Mouse (Mus musculus): Measurements from ENCODE around the gene Il16. TPM values are rescaled to one million over a fixed set of nuclear protein-coding genes. Genes with fewer than 3 reads are reported as not detected.

Gene Il16
- polyA plus RNA-seq, 2 experiments: 5.8 to 6.6 TPM

DNA sequence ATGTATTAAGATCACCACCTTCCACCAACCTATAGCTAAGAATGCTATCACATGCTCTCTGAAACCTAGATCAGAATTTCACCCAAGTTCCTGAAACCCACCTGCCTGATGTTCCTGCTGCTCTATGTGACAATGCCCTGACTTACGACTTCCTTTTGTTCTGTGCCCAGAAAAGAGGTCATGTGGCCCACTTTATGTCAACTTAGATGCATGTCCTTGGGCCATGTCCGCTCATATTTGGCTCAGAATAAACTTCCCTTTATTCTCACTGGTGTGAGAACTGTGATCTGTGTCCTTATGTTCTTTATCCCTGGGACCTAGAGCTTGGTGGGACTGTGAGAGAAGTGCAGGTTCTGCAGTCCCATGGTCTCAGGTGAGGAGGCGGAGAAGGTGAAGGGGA is 68.2 kb downstream of the Il16 start:
- no peak for ATAC-seq (ENCODE audit: low FRiP score, low read depth)

GRCm38 (mm10) chr7:83675545-83676254 is 69.8 kb downstream of the Il16 start:
- peak; percentile 46 for DNase-seq (ENCODE audit: low spot score)
- no peak overlapping the region for H3K9ac ChIP-seq (ENCODE audit: low read depth, low read length, severe bottlenecking)
- H3K4me2 ChIP-seq (replicated peaks; ENCODE audit: low read depth, low read length, severe bottlenecking): no peak overlapping the region
- no peaks in the 10 kb centered on the region for H3K9me3 ChIP-seq (ENCODE audit: control insufficient read depth, low read length)
- H3K27me3 ChIP-seq (ENCODE audit: control insufficient read depth, insufficient read depth, low read length): no peaks in the 10 kb centered on the region
- H3K36me3 ChIP-seq (ENCODE audit: control insufficient read depth, insufficient read depth, low read length): 0 out of 2 replicates have a peak, but pooled peaks cover 2% of the 10 kb centered on the region
- WGBS: 33% methylated on average over 5 of the region's 5 CpGs
- ATAC-seq (ENCODE audit: low FRiP score, low read depth): no peak
- no peak overlapping the region for H3K4me3 ChIP-seq (replicated peaks; ENCODE audit: low read length)
- no peak overlapping the region for H3K27ac ChIP-seq (replicated peaks; ENCODE audit: low read depth, low read length)
- H3K4me1 ChIP-seq (ENCODE audit: control insufficient read depth, insufficient read depth, low read length): no peaks in the 10 kb centered on the region
- no peak for TF ChIP-seq POLR2A (IDR thresholded peaks at IDR 0.05; ENCODE audit: borderline replicate concordance, extremely low read depth, insufficient read depth, insufficient read length)

More for the DNA sequence above, 68.2 kb downstream of the Il16 start:
- Histone ChIP-seq H3K4me2 (replicated peaks; ENCODE audit: low read depth, low read length, severe bottlenecking) (no peak overlapping the region), H3K4me1 (ENCODE audit: control insufficient read depth, insufficient read depth, low read length) (no peaks in the 10 kb centered on the region), H3K27me3 (ENCODE audit: control insufficient read depth, insufficient read depth, low read length) (no peaks in the 10 kb centered on the region), H3K9ac (ENCODE audit: low read depth, low read length, severe bottlenecking) (no peak overlapping the region), H3K4me3 (replicated peaks; ENCODE audit: low read length) (no peak overlapping the region), H3K27ac (replicated peaks; ENCODE audit: low read depth, low read length) (no peak overlapping the region), H3K36me3 (ENCODE audit: control insufficient read depth, insufficient read depth, low read length) (0 out of 2 replicates have a peak, but pooled peaks cover 3% of the 10 kb centered on the region), H3K9me3 (ENCODE audit: control insufficient read depth, low read length) (no peaks in the 10 kb centered on the region)
- no peak for DNase-seq (ENCODE audit: low spot score)
- no peak for TF ChIP-seq POLR2A (IDR thresholded peaks at IDR 0.05; ENCODE audit: borderline replicate concordance, extremely low read depth, insufficient read depth, insufficient read length)
- WGBS: 81% methylated on average over 3 of the region's 3 CpGs

GRCm38 (mm10) chr7:83671573-83671972 is 74.0 kb downstream of the Il16 start:
- no peak overlapping the region for H3K27ac ChIP-seq (replicated peaks; ENCODE audit: low read depth, low read length)
- DNase-seq (ENCODE audit: low spot score): no peak
- no peaks in the 10 kb centered on the region for H3K36me3 ChIP-seq (ENCODE audit: control insufficient read depth, insufficient read depth, low read length)
- ATAC-seq (ENCODE audit: low FRiP score, low read depth): no peak
- no peak overlapping the region for H3K9ac ChIP-seq (ENCODE audit: low read depth, low read length, severe bottlenecking)
- H3K27me3 ChIP-seq (ENCODE audit: control insufficient read depth, insufficient read depth, low read length): no peaks in the 10 kb centered on the region
- 86% methylated on average over 6 of the region's 6 CpGs for WGBS
- H3K4me1 ChIP-seq (ENCODE audit: control insufficient read depth, insufficient read depth, low read length): no peaks in the 10 kb centered on the region
- H3K4me3 ChIP-seq (replicated peaks; ENCODE audit: low read length): no peak overlapping the region
- no peak overlapping the region for H3K4me2 ChIP-seq (replicated peaks; ENCODE audit: low read depth, low read length, severe bottlenecking)
- H3K9me3 ChIP-seq (ENCODE audit: control insufficient read depth, low read length): no peaks in the 10 kb centered on the region
- no peak for TF ChIP-seq POLR2A (IDR thresholded peaks at IDR 0.05; ENCODE audit: borderline replicate concordance, extremely low read depth, insufficient read depth, insufficient read length)

DNA sequence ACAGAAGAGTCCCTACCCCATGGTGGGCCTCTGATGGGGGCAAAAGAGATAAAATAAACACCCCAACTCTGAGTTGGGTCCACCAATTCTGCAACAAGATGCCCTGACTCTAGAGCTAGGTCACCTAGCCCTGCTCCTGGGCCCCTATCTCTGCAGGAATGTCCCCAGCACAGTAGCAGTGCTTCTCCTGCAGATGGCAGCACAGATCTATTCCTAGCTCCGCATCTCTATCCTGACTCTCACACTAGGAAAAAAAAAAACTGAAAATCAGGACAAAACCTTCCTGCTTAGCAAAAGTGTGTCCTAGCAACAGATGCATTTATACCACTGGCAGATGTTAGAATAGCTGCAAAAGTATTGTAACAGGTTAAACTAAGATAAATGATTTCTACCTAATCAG is 76.8 kb downstream of the Il16 start:
- Histone ChIP-seq H3K9me3 (ENCODE audit: control insufficient read depth, low read length) (no peaks in the 10 kb centered on the region), H3K27me3 (ENCODE audit: control insufficient read depth, insufficient read depth, low read length) (no peaks in the 10 kb centered on the region), H3K4me1 (ENCODE audit: control insufficient read depth, insufficient read depth, low read length) (no peaks in the 10 kb centered on the region), H3K36me3 (ENCODE audit: control insufficient read depth, insufficient read depth, low read length) (no peaks in the 10 kb centered on the region), H3K4me3 (replicated peaks; ENCODE audit: low read length) (no peak overlapping the region), H3K27ac (replicated peaks; ENCODE audit: low read depth, low read length) (no peak overlapping the region), H3K9ac (ENCODE audit: low read depth, low read length, severe bottlenecking) (no peak overlapping the region), H3K4me2 (replicated peaks; ENCODE audit: low read depth, low read length, severe bottlenecking) (no peak overlapping the region)
- 17% methylated on average over 1 of the region's 1 CpGs for WGBS
- DNase-seq (ENCODE audit: low spot score): peak; percentile 77
- no peak for TF ChIP-seq POLR2A (IDR thresholded peaks at IDR 0.05; ENCODE audit: borderline replicate concordance, extremely low read depth, insufficient read depth, insufficient read length)
- ATAC-seq (ENCODE audit: low FRiP score, low read depth): 0 out of 2 replicates have a peak, but pooled peaks have one; percentile 41

- Histone ChIP-seq H3K4me1 (ENCODE audit: control insufficient read depth, insufficient read depth, low read length) (no peaks in the 10 kb centered on the region), H3K4me2 (replicated peaks; ENCODE audit: low read depth, low read length, severe bottlenecking) (no peak overlapping the region), H3K9me3 (ENCODE audit: control insufficient read depth, low read length) (no peaks in the 10 kb centered on the region), H3K27ac (replicated peaks; ENCODE audit: low read depth, low read length) (no peak overlapping the region), H3K4me3 (replicated peaks; ENCODE audit: low read length) (no peak overlapping the region), H3K9ac (ENCODE audit: low read depth, low read length, severe bottlenecking) (no peak overlapping the region), H3K36me3 (ENCODE audit: control insufficient read depth, insufficient read depth, low read length) (no peaks in the 10 kb centered on the region), H3K27me3 (ENCODE audit: control insufficient read depth, insufficient read depth, low read length) (no peaks in the 10 kb centered on the region)
- WGBS: 83% methylated on average over 5 of the region's 5 CpGs
- no peak for TF ChIP-seq POLR2A (IDR thresholded peaks at IDR 0.05; ENCODE audit: borderline replicate concordance, extremely low read depth, insufficient read depth, insufficient read length)
- ATAC-seq (ENCODE audit: low FRiP score, low read depth): no peak
- no peak for DNase-seq (ENCODE audit: low spot score)
These were observed 77.4 kb downstream of the Il16 start for GRCm38 (mm10) chr7:83667936-83668645.

Data from limb, embryonic 14.5 days (tissue).